Mouse (Mus musculus): Measurements from ENCODE around the gene Gfy. TPM values are rescaled to one million over a fixed set of nuclear protein-coding genes. Genes with fewer than 3 reads are reported as not detected.
"Not testable (repeated sequence)": the region's sequence is repeated elsewhere in the genome, so short reads cannot be mapped to it uniquely, and the experiment has no call there.

Gfy gene
- polyA plus RNA-seq, 1 experiment, result not detected

- DNase-seq (ENCODE audit: low read depth), result no peak
Observed at GRCm38 (mm10) chr7:45193871-45194785, 14.8 kb upstream of the Gfy start.

DNA sequence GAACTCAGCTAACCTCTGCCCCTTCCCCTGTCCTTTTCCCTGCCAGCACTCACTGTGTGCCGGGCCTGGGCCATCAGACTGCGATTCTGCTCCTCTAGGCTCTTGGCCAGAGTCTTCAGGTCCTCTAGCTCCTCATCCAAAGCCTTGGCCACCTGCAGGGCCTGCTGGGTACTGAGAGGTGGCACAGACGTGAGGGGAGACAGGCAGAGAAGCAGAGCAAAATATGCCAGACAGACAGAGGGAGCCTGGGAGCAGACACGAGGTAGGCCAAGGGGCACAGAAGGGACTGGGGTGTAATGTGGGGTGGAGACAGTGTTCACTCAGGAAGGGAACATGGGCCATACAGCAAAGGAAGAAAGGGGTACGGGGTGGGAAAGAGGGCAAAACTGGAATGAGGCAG, 14.0 kb upstream of the Gfy start:
- DNase-seq (ENCODE audit: low read depth), result no peak

DNA sequence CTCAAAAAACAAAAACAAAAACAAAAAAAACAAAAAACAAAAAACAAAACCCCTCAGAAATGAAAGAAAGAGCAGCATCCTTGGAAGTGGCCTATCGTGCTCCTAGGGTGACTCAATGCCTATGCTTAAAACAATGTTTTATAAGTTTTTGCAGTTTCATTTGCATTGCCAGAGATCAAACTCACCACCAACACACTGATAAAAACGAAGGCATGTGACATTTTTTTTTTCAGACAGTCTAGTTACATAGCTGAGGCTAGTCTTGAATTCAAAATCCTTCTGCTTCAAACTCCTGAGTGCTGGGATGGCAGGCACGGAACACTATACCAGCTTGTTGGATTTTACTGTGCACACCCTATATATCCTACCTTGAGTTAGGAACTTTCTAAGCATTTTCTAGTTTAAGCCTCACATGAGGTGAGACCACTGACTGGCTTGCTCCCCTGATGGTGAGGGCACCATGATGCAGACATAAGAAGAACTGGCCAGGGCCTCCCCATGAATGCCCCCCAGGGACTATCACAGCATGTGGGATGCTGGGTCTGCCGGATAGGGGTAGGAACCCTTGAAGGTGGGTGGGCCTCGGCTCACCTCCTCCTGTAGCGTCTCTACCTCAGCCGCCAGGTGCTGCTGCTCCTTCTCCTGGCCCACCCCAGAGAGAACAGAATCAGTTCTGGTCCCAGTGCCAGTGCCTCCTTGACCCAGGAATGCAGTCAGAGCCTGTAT, 13.4 kb upstream of the Gfy start:
- DNase-seq (ENCODE audit: low read depth), result no peak

GRCm38 (mm10) chr7:45191803-45192363, 12.5 kb upstream of the Gfy start:
- no peak for DNase-seq (ENCODE audit: low read depth)

DNA sequence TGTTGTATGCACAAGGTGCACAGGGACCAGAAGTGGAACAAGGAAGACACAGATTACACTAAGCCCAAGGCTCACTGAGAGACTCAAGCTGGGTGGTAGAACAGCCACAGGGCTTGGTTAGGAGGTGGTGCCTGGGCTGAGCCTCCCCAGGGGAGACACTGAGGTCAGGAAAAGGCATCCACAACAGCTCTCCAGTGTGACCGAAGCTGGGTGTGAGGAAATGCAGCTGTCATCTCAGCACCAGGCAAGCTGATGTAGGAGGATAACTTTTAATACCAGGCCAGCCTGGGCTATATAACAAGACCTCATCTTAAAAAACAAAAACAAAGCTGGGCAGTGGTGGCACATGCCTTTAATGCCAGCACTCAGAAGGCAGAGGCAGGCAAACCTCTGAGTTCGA, 11.8 kb upstream of the Gfy start:
- DNase-seq (ENCODE audit: low read depth), result no peak

DNA sequence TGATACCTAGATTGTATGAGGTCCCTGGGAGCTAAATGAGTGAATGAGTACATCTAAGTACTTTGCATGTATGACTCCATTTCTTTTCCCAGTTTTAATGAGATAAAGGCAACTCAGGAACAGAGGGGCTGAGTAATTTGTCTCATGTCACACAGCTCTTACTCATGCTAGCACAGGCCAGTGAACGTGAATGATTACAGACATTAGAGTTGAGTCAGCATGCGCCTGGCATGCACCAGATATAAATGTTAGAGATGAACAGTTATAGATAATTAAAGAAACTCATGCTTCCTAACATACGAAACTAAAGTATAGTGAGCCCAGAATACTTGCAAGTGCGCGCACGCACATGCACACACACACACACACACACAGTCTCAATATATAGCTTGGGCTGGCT, 10.8 kb upstream of the Gfy start:
- DNase-seq (ENCODE audit: low read depth), result no peak

GRCm38 (mm10) chr7:45189600-45189999, 10.2 kb upstream of the Gfy start:
- no peak for DNase-seq (ENCODE audit: low read depth)

GRCm38 (mm10) chr7:45185921-45186320, 6.6 kb upstream of the Gfy start:
- DNase-seq (ENCODE audit: low read depth), result no peak

DNA sequence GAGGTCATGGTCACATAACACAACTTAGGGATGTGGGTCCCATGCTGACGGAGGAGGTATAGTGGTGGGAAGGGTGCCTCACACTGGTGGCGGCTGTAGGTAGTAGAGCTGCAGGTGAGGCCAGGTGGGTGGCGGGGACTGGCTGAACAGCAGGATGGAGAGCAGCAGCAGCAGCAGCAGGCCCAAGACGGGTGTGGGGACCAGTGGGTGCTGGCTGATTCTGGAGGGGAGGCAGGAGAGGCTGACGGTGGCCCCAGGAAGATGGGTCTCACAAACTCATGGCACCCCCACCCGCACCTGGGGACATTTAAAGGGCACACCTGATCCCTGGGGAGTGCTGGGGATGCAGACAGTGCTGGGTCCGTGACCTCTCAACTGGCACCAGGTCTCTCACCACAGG, 4.3 kb upstream of the Gfy start:
- no peak for DNase-seq (ENCODE audit: low read depth)

DNA sequence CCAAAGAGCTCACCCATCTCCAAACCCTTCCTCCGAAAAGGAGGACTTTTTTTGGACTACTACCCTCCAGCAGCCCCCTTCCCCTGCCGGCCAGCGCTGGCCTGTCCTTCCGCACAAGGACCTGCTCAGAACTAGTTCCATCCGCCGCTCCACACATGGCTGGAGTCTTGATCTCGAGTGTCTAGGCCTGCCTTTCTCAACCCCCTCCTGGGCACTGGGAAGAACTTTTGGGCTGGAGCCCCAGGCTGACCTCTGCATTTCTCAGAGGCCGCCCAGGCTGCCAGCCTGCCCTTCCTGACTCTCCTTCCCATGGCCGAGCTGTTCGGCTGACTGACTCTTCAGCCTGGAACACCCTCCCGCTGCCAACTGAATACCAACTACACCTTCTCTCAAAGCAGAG, 3.2 kb upstream of the Gfy start:
- DNase-seq (ENCODE audit: low read depth), result no peak

GRCm38 (mm10) chr7:45182199-45182601, 2.8 kb upstream of the Gfy start:
- DNase-seq (ENCODE audit: low read depth), result peak; percentile 45

DNA sequence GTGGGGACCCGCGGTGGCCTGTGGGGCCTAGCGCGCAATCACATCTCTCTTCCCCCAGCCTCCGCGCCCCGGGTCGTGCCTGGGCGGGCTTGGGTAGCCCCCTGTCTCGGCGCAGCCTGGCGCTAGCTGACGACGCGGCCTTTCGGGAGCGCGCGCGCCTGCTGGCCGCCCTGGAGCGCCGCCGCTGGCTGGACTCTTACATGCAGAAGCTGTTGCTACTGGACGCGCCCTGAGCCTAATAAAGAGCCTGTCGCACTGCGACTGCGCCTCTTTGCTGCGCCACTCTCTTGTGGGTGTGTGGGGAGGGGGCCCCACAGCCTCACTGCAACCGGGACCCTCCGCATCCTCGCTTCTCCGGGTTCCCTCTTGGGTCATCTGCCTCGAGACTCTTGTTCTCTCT, 2.2 kb upstream of the Gfy start:
- no peak for DNase-seq (ENCODE audit: low read depth)

- no peak for DNase-seq (ENCODE audit: low read depth)
Observed at GRCm38 (mm10) chr7:45180896-45181477, 1.6 kb upstream of the Gfy start, which contains the start of gene Pth2. TSS of gene Pth2 (plus strand) at chr7:45180995.

- no peak for DNase-seq (ENCODE audit: low read depth)
Observed at GRCm38 (mm10) chr7:45178550-45178949, 819 bp downstream of the Gfy start.

GRCm38 (mm10) chr7:45176356-45176755, 3.0 kb downstream of the Gfy start:
- DNase-seq (ENCODE audit: low read depth), result no peak

DNA sequence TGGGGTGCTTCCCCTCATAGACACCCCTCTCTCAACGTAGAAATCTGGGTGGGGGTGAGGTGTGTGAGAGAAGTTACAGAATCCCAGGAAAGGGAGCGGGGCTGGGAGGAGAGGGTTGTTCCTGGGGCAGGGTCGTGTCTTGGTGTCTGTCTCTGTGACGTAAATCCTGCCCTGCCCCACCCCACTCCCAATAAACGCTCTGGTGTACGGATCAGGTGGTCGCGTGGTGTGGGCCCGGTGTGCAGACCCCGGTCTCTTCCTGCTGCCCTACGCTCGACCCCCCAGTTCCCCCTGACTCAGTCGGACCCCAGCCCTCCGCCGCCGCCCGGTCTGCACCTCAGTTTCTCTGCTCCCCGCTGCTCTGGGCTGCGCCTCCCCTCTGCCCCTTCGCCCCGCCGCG, 3.4 kb downstream of the Gfy start:
- DNase-seq (ENCODE audit: low read depth), result no peak

- DNase-seq (ENCODE audit: low read depth), result no peak
Observed at GRCm38 (mm10) chr7:45175398-45175797, 4.0 kb downstream of the Gfy start.

DNA sequence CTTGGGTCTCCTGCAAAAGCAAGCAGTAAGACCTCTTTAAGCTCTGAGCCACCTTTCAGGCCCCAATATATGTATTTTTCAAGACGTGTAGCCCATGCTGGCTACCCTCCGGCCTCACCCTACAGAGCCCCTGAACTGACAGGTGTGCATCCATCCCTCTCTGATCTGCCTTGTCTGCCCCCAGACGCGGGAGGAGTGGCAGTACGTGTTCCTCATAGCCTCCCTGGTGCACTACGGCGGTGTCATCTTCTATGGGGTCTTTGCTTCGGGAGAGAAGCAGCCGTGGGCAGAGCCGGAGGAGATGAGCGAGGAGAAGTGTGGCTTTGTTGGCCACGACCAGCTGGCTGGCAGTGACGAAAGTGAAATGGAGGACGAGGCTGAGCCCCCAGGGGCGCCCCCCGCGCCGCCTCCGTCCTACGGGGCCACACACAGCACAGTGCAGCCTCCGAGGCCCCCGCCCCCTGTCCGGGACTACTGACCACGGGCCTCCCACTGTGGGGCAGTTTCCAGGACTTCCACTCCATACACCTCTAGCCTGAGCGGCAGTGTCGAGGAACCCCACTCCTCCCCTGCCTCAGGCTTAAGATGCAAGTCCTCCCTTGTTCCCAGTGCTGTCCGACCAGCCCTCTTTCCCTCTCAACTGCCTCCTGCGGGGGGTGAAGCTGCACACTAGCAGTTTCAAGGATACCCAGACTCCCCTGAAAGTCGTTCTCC, 4.6 kb downstream of the Gfy start:
- no peak for DNase-seq (ENCODE audit: low read depth)

GRCm38 (mm10) chr7:45173772-45174171, 5.6 kb downstream of the Gfy start:
- DNase-seq (ENCODE audit: low read depth), result not testable (repeated sequence)

DNA sequence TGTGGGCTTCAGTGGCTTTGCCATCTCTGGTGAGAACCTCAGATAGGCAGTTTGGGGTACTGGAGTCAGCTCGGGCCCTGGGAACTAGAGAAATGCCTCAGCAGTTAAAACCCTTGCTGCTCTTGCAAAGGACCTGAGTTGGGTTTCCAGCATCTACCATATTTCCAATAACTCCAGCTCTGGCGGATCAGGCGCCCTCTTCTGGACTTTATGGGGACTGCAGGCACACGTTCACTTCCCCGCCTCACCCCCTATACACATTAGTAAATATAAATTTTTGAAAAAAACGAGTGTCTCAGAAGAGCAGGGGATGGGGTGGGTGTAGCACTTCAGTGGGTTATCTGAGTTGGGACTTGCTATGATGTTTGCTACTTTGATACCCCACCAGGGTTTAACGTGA, 6.4 kb downstream of the Gfy start:
- DNase-seq (ENCODE audit: low read depth), result no peak

- DNase-seq (ENCODE audit: low read depth), result no peak
Observed at GRCm38 (mm10) chr7:45169495-45169894, 9.9 kb downstream of the Gfy start.

- no peak for DNase-seq (ENCODE audit: low read depth)
Observed at GRCm38 (mm10) chr7:45168656-45169055, 10.7 kb downstream of the Gfy start.
